Mouse (Mus musculus) cerebellum, postnatal 14 days (tissue): ENCODE data around the gene AI854703.
"Not testable (repeated sequence)": the region's sequence is repeated elsewhere in the genome, so short reads cannot be mapped to it uniquely, and the experiment has no call there.

Experiments
- DNase-seq, 2 experiments: peaks; one replicate each; pipeline ENCODE4 v3.0.0; 2021; ENCODE audit warnings: mixed read lengths in 2 of 2

The AI854703 gene

GRCm38 (mm10) chr6:48620031-48620430 lies 6.5 kb upstream of the AI854703 start:
- DNase-seq = no peak

GRCm38 (mm10) chr6:48622186-48622843 lies 4.2 kb upstream of the AI854703 start:
- not testable (repeated sequence) for DNase-seq

GRCm38 (mm10) chr6:48623460-48623859 lies 3.1 kb upstream of the AI854703 start:
- no peak for DNase-seq

- DNase-seq = peak; percentile 57 to 60
These were observed 420 bp downstream of the AI854703 start for GRCm38 (mm10) chr6:48626984-48627383.

GRCm38 (mm10) chr6:48627511-48627924 lies 954 bp downstream of the AI854703 start:
- DNase-seq = no peak

- no peak for DNase-seq
These were observed 1.8 kb downstream of the AI854703 start for GRCm38 (mm10) chr6:48628377-48628776.

GRCm38 (mm10) chr6:48628808-48629660 lies 2.5 kb downstream of the AI854703 start:
- peak; percentile 69 to 73 for DNase-seq

- DNase-seq = no peak
These were observed 3.1 kb downstream of the AI854703 start for GRCm38 (mm10) chr6:48629661-48630034.

GRCm38 (mm10) chr6:48630831-48631230 lies 4.3 kb downstream of the AI854703 start:
- DNase-seq = no peak

GRCm38 (mm10) chr6:48635105-48635504 lies 8.5 kb downstream of the AI854703 start:
- no peak for DNase-seq

GRCm38 (mm10) chr6:48636515-48636914 lies 10.0 kb downstream of the AI854703 start:
- DNase-seq = no peak

GRCm38 (mm10) chr6:48637811-48638500 lies 11.4 kb downstream of the AI854703 start:
- no peak for DNase-seq

GRCm38 (mm10) chr6:48638553-48638952 lies 12.0 kb downstream of the AI854703 start:
- DNase-seq = no peak

GRCm38 (mm10) chr6:48641391-48641790 lies 14.8 kb downstream of the AI854703 start:
- no peak for DNase-seq

- DNase-seq = peak; percentile 74 to 75
These were observed 16.3 kb downstream of the AI854703 start for GRCm38 (mm10) chr6:48642764-48643292.

GRCm38 (mm10) chr6:48645660-48646308 lies 19.2 kb downstream of the AI854703 start:
- peak; percentile 80 to 85 for DNase-seq

GRCm38 (mm10) chr6:48646309-48646690 lies 19.7 kb downstream of the AI854703 start:
- no peak for DNase-seq

- peak; percentile 41 to 49 for DNase-seq
These were observed 20.4 kb downstream of the AI854703 start, which contains the start of gene Gimap8 for GRCm38 (mm10) chr6:48646995-48647394. Gene Gimap8, plus strand, starts transcription at chr6:48647234.

- DNase-seq = no peak
These were observed 21.0 kb downstream of the AI854703 start for GRCm38 (mm10) chr6:48647611-48648010.

GRCm38 (mm10) chr6:48648779-48649178 lies 22.2 kb downstream of the AI854703 start:
- DNase-seq = no peak

- no peak for DNase-seq
These were observed 23.5 kb downstream of the AI854703 start for GRCm38 (mm10) chr6:48650041-48650440.

- DNase-seq = no peak
These were observed 32.2 kb downstream of the AI854703 start for GRCm38 (mm10) chr6:48658721-48659120.

GRCm38 (mm10) chr6:48664750-48665149 lies 38.2 kb downstream of the AI854703 start:
- no peak for DNase-seq
